Mouse (Mus musculus): ENCODE measurements around the gene Olfr288. TPM values are rescaled to one million over a fixed set of nuclear protein-coding genes. Genes with fewer than 3 reads are reported as not detected.

Olfr288 gene
- polyA plus RNA-seq, 1 experiment from 2014 or later, result not detected

DNA sequence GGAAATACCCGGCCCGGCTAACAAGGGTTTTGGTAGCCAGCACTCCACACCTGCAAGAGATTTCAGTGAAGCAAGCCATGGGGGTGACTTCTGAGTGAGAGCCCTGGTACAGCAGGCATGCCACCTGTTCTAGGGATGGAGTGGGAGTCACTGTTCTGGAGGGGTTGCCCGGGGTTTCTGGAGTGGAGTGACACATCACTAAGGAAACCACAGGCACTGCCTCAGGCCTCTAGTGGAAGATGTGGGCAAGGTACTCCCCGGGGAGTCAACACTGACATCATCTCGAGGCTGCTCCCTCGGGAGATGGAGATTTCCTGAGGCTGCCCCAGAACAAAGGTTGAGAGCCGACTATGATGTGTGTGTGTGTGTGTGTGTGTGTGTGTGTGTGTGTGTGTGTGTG, 25.0 kb downstream of the Olfr288 start:
- Histone ChIP-seq H3K36me3 (ENCODE audit: control insufficient read depth, insufficient read depth, low read length) (no peaks in the 10 kb centered on the region), H3K4me3 (ENCODE audit: low read depth, low read length) (no peak overlapping the region), H3K27me3 (ENCODE audit: control insufficient read depth, insufficient read depth, low read length) (peaks cover 9% of the 10 kb centered on the region; the same call in 1 of the 2 replicates), H3K4me1 (replicated peaks; ENCODE audit: control insufficient read depth, insufficient read depth) (no peaks in the 10 kb centered on the region), H3K9ac (ENCODE audit: low read length) (no peak overlapping the region), H3K27ac (replicated peaks) (no peak overlapping the region), H3K9me3 (ENCODE audit: control insufficient read depth, low read length) (no peaks in the 10 kb centered on the region), H3K4me2 (replicated peaks; ENCODE audit: low read depth) (no peak overlapping the region)
- peak; percentile 61 for ATAC-seq (ENCODE audit: low FRiP score, low TSS enrichment)
- TF ChIP-seq CTCF (IDR thresholded peaks at IDR 0.05; ENCODE audit: low read depth) (no peak), EP300 (optimal IDR thresholded peaks at IDR 0.05) (no peak)
- 28% methylated on average over 7 of the region's 7 CpGs for WGBS
- peak; percentile 48 for DNase-seq (ENCODE audit: low spot score)

DNA sequence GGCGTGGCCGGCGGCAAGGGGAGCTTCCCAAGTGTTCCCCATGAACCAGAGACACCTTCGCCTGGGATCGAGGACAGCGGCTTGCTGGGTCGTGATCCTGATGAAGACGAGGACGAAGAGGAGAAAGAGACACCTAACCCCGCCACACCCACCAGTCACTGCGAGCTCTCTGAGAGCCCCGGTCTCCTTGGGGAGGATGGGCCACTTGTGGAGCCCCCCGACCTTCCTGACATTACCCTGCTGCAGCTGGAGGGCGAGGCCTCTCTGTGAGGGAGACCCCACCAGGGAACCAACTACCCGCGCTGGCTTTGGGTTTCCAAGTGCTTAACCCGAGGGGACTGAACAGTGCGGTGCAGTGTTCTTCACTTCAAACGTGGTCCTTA, 26.7 kb downstream of the Olfr288 start:
- no peaks in the 10 kb centered on the region for H3K4me1 ChIP-seq (replicated peaks; ENCODE audit: control insufficient read depth, insufficient read depth)
- DNase-seq (ENCODE audit: low spot score) (no peak), ATAC-seq (ENCODE audit: low FRiP score, low TSS enrichment) (no peak)
- peaks cover 9% of the 10 kb centered on the region; the same call in 1 of the 2 replicates for H3K27me3 ChIP-seq (ENCODE audit: control insufficient read depth, insufficient read depth, low read length)
- H3K4me3 ChIP-seq (ENCODE audit: low read depth, low read length), result no peak overlapping the region
- H3K4me2 ChIP-seq (replicated peaks; ENCODE audit: low read depth), result no peak overlapping the region
- WGBS, result 8% methylated on average over 19 of the region's 19 CpGs
- no peak overlapping the region for H3K9ac ChIP-seq (ENCODE audit: low read length)
- no peak overlapping the region for H3K27ac ChIP-seq (replicated peaks)
- TF ChIP-seq CTCF (IDR thresholded peaks at IDR 0.05; ENCODE audit: low read depth), result no peak
- TF ChIP-seq EP300 (optimal IDR thresholded peaks at IDR 0.05), result no peak
- no peaks in the 10 kb centered on the region for H3K36me3 ChIP-seq (ENCODE audit: control insufficient read depth, insufficient read depth, low read length)
- H3K9me3 ChIP-seq (ENCODE audit: control insufficient read depth, low read length), result no peaks in the 10 kb centered on the region

DNA sequence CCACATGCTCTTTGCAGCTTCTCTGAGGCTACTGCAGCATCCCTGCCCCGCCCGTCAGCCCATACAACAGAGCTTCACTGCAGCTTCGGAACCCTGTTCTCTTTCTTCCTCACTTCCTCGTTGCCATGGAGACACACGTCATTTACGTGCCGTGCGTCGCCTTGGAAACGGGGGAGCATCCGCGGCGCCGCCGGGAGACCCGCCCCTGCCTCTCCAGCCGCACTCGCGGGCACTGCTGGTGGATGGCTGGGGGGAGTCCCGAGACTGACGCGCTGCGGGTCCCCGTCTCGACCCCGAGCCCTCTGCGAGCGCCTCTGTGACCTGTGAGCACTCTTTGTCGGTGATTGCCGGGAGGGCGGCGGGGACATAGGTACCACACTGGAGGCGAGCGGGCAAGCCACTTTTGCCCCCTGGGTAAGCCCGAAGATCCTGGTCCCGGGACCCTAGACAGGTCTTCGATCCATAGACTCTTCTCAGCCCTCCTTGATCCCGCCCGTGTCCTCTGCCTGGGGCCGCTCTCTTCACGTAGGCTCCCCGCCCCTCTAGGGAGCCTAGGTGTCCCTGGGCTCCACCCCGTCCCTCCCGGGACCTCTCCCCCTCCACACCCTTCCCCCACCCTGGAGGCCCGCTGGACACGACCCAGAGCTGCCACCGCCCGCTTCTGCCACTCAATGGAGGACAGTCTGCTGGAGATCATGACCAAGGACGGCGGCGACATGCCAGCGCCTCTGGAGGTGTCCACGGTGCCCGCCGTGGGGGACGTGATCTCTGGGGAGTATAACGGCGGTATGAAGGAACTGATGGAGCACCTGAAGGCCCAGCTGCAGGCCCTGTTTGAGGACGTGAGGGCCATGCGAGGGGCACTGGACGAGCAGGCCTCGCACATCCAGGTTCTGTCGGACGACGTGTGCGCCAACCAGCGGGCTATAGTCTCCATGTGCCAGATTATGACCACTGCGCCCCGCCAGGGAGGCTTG, 27.4 kb downstream of the Olfr288 start:
- Histone ChIP-seq H3K4me2 (replicated peaks; ENCODE audit: low read depth) (peak overlapping the region; percentile 47), H3K4me3 (ENCODE audit: low read depth, low read length) (peak overlapping the region; percentile 29), H3K9me3 (ENCODE audit: control insufficient read depth, low read length) (no peaks in the 10 kb centered on the region), H3K4me1 (replicated peaks; ENCODE audit: control insufficient read depth, insufficient read depth) (no peaks in the 10 kb centered on the region), H3K27me3 (ENCODE audit: control insufficient read depth, insufficient read depth, low read length) (peaks cover 9% of the 10 kb centered on the region; the same call in 1 of the 2 replicates), H3K9ac (ENCODE audit: low read length) (no peak overlapping the region), H3K36me3 (ENCODE audit: control insufficient read depth, insufficient read depth, low read length) (no peaks in the 10 kb centered on the region), H3K27ac (replicated peaks) (no peak overlapping the region)
- TF ChIP-seq EP300 (optimal IDR thresholded peaks at IDR 0.05) (no peak), CTCF (IDR thresholded peaks at IDR 0.05; ENCODE audit: low read depth) (no peak)
- DNase-seq (ENCODE audit: low spot score) (peak; percentile 59), ATAC-seq (ENCODE audit: low FRiP score, low TSS enrichment) (peak; percentile 51)
- 3% methylated on average over 66 of the region's 69 CpGs for WGBS

DNA sequence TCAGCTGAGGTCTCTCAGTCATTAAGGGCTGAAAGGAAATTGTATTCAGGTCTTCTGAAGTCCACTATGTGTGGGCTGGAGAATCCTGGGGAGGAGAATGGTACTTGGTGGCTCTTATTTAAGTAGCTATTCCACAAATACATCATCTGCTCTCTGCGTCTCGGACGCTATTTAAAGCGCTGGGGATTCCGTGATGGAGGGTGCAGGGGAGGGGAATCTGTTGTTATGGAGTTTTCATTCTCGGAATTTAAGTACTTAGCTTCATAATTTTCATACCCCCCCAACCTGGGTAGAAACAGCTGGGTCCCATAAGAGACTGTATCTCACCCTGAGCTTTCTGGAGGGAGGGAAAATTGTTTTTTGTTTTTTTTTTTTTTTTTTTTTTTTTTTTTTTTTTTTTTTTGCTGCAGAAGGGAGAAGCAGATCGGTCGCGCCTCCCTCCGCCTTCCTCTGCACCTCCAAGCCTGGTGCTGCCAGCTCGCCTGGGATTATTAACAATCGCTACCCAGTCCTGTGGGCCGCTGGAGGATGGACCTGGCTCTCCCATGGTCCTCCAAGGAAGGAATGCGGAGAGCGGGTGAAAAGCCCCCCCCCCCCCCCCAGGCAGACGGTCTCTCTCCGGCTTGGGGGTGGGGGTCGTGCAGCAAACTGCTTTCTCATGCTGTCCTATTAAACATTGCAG, 28.2 kb downstream of the Olfr288 start, which contains the start of gene Ccdc184:
Gene Ccdc184, plus strand, starts transcription at position 196 of the 682 bp plus-strand sequence.
- Histone ChIP-seq H3K9ac (ENCODE audit: low read length) (no peak within 1 kb of the TSS), H3K9me3 (ENCODE audit: control insufficient read depth, low read length) (no peaks in the 10 kb centered on the region)

DNA sequence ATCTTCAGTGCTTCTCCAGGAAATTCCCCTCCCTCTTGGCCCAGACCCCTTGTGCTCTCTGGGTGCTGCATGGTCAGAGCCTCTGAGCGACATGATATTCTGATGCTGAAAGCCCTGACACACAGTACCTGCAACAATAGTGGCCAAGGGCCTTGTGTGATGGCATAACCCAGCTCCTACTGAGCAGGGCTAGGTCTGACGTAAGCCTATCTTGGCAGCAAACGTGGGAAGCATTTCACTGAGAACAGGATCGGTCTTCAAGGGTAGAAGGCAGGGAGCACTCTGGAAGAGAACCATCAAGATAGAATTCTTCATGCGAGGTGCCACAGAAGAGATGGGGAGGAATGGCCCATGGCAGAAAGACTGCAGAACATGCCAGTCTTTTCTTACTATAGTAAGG, 29.8 kb downstream of the Olfr288 start, which contains the start of gene Asb8:
Gene Asb8, minus strand, starts transcription at position 101 of the 400 bp plus-strand sequence.
- no peak for TF ChIP-seq CTCF (IDR thresholded peaks at IDR 0.05; ENCODE audit: low read depth)
- TF ChIP-seq EP300 (optimal IDR thresholded peaks at IDR 0.05), result no peak
- H3K4me1 ChIP-seq (replicated peaks; ENCODE audit: control insufficient read depth, insufficient read depth), result no peaks in the 10 kb centered on the region
- WGBS, result 77% methylated on average over 5 of the region's 5 CpGs
- H3K9me3 ChIP-seq (ENCODE audit: control insufficient read depth, low read length), result no peaks in the 10 kb centered on the region
- H3K27ac ChIP-seq (replicated peaks), result no peak within 1 kb of the TSS
- ATAC-seq (ENCODE audit: low FRiP score, low TSS enrichment), result no peak
- H3K4me3 ChIP-seq (ENCODE audit: low read depth, low read length), result no peak within 1 kb of the TSS
- H3K4me2 ChIP-seq (replicated peaks; ENCODE audit: low read depth), result no peak within 1 kb of the TSS
- DNase-seq (ENCODE audit: low spot score), result no peak
- H3K9ac ChIP-seq (ENCODE audit: low read length), result no peak within 1 kb of the TSS
- peaks cover 9% of the 10 kb centered on the region; the same call in 1 of the 2 replicates for H3K27me3 ChIP-seq (ENCODE audit: control insufficient read depth, insufficient read depth, low read length)
- no peaks in the 10 kb centered on the region for H3K36me3 ChIP-seq (ENCODE audit: control insufficient read depth, insufficient read depth, low read length)

More for the DNA sequence above, 28.2 kb downstream of the Olfr288 start, which contains the start of gene Ccdc184:
- H3K36me3 ChIP-seq (ENCODE audit: control insufficient read depth, insufficient read depth, low read length), result no peaks in the 10 kb centered on the region
- ATAC-seq (ENCODE audit: low FRiP score, low TSS enrichment) (no peak), DNase-seq (ENCODE audit: low spot score) (no peak)
- TF ChIP-seq EP300 (optimal IDR thresholded peaks at IDR 0.05), result no peak
- no peak for TF ChIP-seq CTCF (IDR thresholded peaks at IDR 0.05; ENCODE audit: low read depth)
- H3K4me3 ChIP-seq (ENCODE audit: low read depth, low read length), result peak within 1 kb of the TSS; percentile 29
- peaks cover 9% of the 10 kb centered on the region; the same call in 1 of the 2 replicates for H3K27me3 ChIP-seq (ENCODE audit: control insufficient read depth, insufficient read depth, low read length)
- H3K4me1 ChIP-seq (replicated peaks; ENCODE audit: control insufficient read depth, insufficient read depth), result no peaks in the 10 kb centered on the region
- H3K27ac ChIP-seq (replicated peaks), result no peak within 1 kb of the TSS
- WGBS, result 4% methylated on average over 15 of the region's 18 CpGs
- H3K4me2 ChIP-seq (replicated peaks; ENCODE audit: low read depth), result peak within 1 kb of the TSS; percentile 47
